Mouse (Mus musculus): ENCODE data around the gene Celf5. TPM values are rescaled to one million over a fixed set of nuclear protein-coding genes. Genes with fewer than 3 reads are reported as not detected.
A peak's percentile ranks its signal among the peaks of the same experiment; 100 is the strongest.

The Celf5 gene
- 0.33 and 0.77 TPM in 2 replicates for polyA plus RNA-seq (2014; fragmentation: Nextera tagmentation; extraction: Ambion mirVana)

DNA sequence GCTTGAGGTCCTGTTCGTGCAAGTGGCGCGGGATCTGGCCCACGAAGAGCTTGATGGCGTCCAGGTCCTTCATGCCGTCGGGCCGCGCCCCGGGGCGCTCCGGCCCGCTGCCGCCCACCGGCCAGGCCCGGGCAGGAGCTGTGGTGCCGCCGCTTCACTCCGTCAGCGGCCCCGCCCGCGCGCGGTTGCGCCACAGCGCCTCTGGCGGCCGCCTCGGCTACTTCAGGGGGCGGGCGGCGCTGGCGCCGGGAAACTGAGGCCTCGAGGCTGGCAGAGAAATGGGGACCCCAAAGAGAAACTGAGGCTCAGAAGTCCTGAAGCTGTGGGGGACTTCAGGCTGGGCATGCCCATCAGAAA is at the start of gene Celf5:
Gene Celf5 (minus strand): TSS at position 177 of the 357 bp plus-strand sequence.
- peak within 1 kb of the TSS; percentile 47; the same call in 1 of the 2 replicates for H3K9ac ChIP-seq (ENCODE audit: low read length)
- H3K4me2 ChIP-seq (ENCODE audit: low read depth, severe bottlenecking): peak within 1 kb of the TSS; percentile 67
- ATAC-seq (ENCODE audit: insufficient number of reproducible peaks, low FRiP score, low TSS enrichment, low read depth) (no peak), DNase-seq (ENCODE audit: low spot score) (peak; percentile 73)
- H3K27ac ChIP-seq (replicated peaks; ENCODE audit: low read depth, low read length): no peak within 1 kb of the TSS
- 0% methylated on average over 33 of the region's 36 CpGs for WGBS
- H3K36me3 ChIP-seq (ENCODE audit: control insufficient read depth, insufficient read depth, low read length): peaks cover 8% of the 10 kb centered on the region
- H3K9me3 ChIP-seq (ENCODE audit: control insufficient read depth, low read length): no peaks in the 10 kb centered on the region
- H3K4me1 ChIP-seq (ENCODE audit: control insufficient read depth, insufficient read depth, low read length): no peaks in the 10 kb centered on the region
- H3K27me3 ChIP-seq (ENCODE audit: control insufficient read depth, insufficient read depth, low read length): peaks cover 21% of the 10 kb centered on the region
- H3K4me3 ChIP-seq (ENCODE audit: low read depth, low read length): peak within 1 kb of the TSS; percentile 28

DNA sequence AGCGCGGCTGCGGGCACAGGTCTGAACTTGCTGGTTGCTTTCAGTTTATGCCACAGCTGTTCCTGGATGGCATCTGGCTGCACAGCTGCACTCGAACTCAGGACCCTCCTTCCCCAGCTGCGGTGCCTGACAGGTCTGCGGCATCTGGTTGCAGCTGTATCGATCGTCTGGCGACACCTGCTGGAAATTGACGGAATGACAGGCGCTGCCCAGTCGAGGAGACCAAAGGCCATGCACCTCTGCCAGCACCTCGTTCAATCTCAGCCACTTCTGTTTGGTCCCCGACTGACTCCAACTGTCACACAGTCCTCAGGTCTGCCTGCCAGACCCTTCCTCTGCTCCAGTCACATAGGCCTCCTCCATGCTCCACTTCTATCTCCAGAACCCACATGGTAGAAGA is 44.3 kb upstream of the Celf5 start:
- Histone ChIP-seq H3K36me3 (ENCODE audit: control insufficient read depth, insufficient read depth, low read length) (peaks cover 10% of the 10 kb centered on the region), H3K27ac (replicated peaks; ENCODE audit: low read depth, low read length) (no peak overlapping the region), H3K4me2 (ENCODE audit: low read depth, severe bottlenecking) (no peak overlapping the region), H3K9ac (ENCODE audit: low read length) (no peak overlapping the region), H3K27me3 (ENCODE audit: control insufficient read depth, insufficient read depth, low read length) (0 out of 2 replicates have a peak, but pooled peaks cover 9% of the 10 kb centered on the region), H3K4me1 (ENCODE audit: control insufficient read depth, insufficient read depth, low read length) (no peaks in the 10 kb centered on the region), H3K4me3 (ENCODE audit: low read depth, low read length) (no peak overlapping the region), H3K9me3 (ENCODE audit: control insufficient read depth, low read length) (no peaks in the 10 kb centered on the region; the same call in 1 of the 2 replicates)
- DNase-seq (ENCODE audit: low spot score) (peak; percentile 91), ATAC-seq (ENCODE audit: insufficient number of reproducible peaks, low FRiP score, low TSS enrichment, low read depth) (no peak)
- 11% methylated on average over 14 of the region's 14 CpGs for WGBS

- Histone ChIP-seq H3K4me3 (ENCODE audit: low read depth, low read length) (no peak overlapping the region), H3K4me2 (ENCODE audit: low read depth, severe bottlenecking) (no peak overlapping the region), H3K27me3 (ENCODE audit: control insufficient read depth, insufficient read depth, low read length) (0 out of 2 replicates have a peak, but pooled peaks cover 9% of the 10 kb centered on the region), H3K36me3 (ENCODE audit: control insufficient read depth, insufficient read depth, low read length) (peaks cover 3% of the 10 kb centered on the region; the same call in 1 of the 2 replicates), H3K27ac (replicated peaks; ENCODE audit: low read depth, low read length) (no peak overlapping the region), H3K9ac (ENCODE audit: low read length) (no peak overlapping the region), H3K4me1 (ENCODE audit: control insufficient read depth, insufficient read depth, low read length) (no peaks in the 10 kb centered on the region), H3K9me3 (ENCODE audit: control insufficient read depth, low read length) (no peaks in the 10 kb centered on the region; the same call in 1 of the 2 replicates)
- ATAC-seq (ENCODE audit: insufficient number of reproducible peaks, low FRiP score, low TSS enrichment, low read depth): no peak
- 56% methylated on average over 12 of the region's 13 CpGs for WGBS
- DNase-seq (ENCODE audit: low spot score): no peak
Observed at GRCm38 (mm10) chr10:81525017-81525694, 42.6 kb upstream of the Celf5 start.

- H3K9me3 ChIP-seq (ENCODE audit: control insufficient read depth, low read length): no peaks in the 10 kb centered on the region; the same call in 1 of the 2 replicates
- no peak within 1 kb of the TSS for H3K4me3 ChIP-seq (ENCODE audit: low read depth, low read length)
- ATAC-seq (ENCODE audit: insufficient number of reproducible peaks, low FRiP score, low TSS enrichment, low read depth): 0 out of 2 replicates have a peak, but pooled peaks have one; percentile 31
- H3K27ac ChIP-seq (replicated peaks; ENCODE audit: low read depth, low read length): no peak within 1 kb of the TSS
- no peaks in the 10 kb centered on the region; the same call in 1 of the 2 replicates for H3K36me3 ChIP-seq (ENCODE audit: control insufficient read depth, insufficient read depth, low read length)
- no peaks in the 10 kb centered on the region for H3K4me1 ChIP-seq (ENCODE audit: control insufficient read depth, insufficient read depth, low read length)
- 13% methylated on average over 8 of the region's 9 CpGs for WGBS
- DNase-seq (ENCODE audit: low spot score): no peak
- 0 out of 2 replicates have a peak, but pooled peaks cover 9% of the 10 kb centered on the region for H3K27me3 ChIP-seq (ENCODE audit: control insufficient read depth, insufficient read depth, low read length)
- 0 out of 2 replicates have a peak within 1 kb of the TSS, but pooled peaks have one; percentile 27 for H3K9ac ChIP-seq (ENCODE audit: low read length)
- H3K4me2 ChIP-seq (ENCODE audit: low read depth, severe bottlenecking): no peak within 1 kb of the TSS
Observed at GRCm38 (mm10) chr10:81524051-81524605, 41.6 kb upstream of the Celf5 start, which contains the start of gene Gna15. Gene Gna15, minus strand, starts transcription at chr10:81524225.

DNA sequence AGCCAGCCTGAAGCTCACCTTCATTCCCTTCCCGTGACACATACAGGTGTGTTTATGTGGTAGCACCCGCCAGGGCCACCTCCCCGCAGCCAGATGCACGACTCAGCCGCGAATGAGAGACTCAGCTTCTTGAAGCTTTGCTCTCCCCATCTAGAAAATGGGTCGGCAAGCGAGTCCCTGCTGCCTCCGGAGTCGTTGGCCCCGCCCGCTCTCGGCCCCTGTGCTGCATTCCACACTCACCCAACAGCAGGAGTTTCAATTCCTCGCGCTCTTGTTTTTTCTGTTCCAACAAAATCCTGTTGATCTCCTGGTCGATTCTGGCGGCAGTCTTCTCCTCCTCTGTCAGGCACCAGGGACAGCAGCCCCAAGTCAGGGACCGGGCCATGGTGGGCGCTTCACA is 41.1 kb upstream of the Celf5 start:
- H3K9ac ChIP-seq (ENCODE audit: low read length): 0 out of 2 replicates have a peak overlapping the region, but pooled peaks have one; percentile 27
- no peak overlapping the region for H3K4me3 ChIP-seq (ENCODE audit: low read depth, low read length)
- no peaks in the 10 kb centered on the region; the same call in 1 of the 2 replicates for H3K9me3 ChIP-seq (ENCODE audit: control insufficient read depth, low read length)
- no peak overlapping the region for H3K27ac ChIP-seq (replicated peaks; ENCODE audit: low read depth, low read length)
- no peak overlapping the region for H3K4me2 ChIP-seq (ENCODE audit: low read depth, severe bottlenecking)
- WGBS: 18% methylated on average over 19 of the region's 19 CpGs
- H3K4me1 ChIP-seq (ENCODE audit: control insufficient read depth, insufficient read depth, low read length): no peaks in the 10 kb centered on the region
- H3K27me3 ChIP-seq (ENCODE audit: control insufficient read depth, insufficient read depth, low read length): 0 out of 2 replicates have a peak, but pooled peaks cover 9% of the 10 kb centered on the region
- ATAC-seq (ENCODE audit: insufficient number of reproducible peaks, low FRiP score, low TSS enrichment, low read depth) (no peak), DNase-seq (ENCODE audit: low spot score) (no peak)
- no peaks in the 10 kb centered on the region for H3K36me3 ChIP-seq (ENCODE audit: control insufficient read depth, insufficient read depth, low read length)

- Histone ChIP-seq H3K36me3 (ENCODE audit: control insufficient read depth, insufficient read depth, low read length) (no peaks in the 10 kb centered on the region), H3K4me1 (ENCODE audit: control insufficient read depth, insufficient read depth, low read length) (no peaks in the 10 kb centered on the region), H3K27me3 (ENCODE audit: control insufficient read depth, insufficient read depth, low read length) (0 out of 2 replicates have a peak, but pooled peaks cover 9% of the 10 kb centered on the region), H3K27ac (replicated peaks; ENCODE audit: low read depth, low read length) (no peak overlapping the region), H3K4me3 (ENCODE audit: low read depth, low read length) (no peak overlapping the region), H3K9me3 (ENCODE audit: control insufficient read depth, low read length) (no peaks in the 10 kb centered on the region; the same call in 1 of the 2 replicates), H3K4me2 (ENCODE audit: low read depth, severe bottlenecking) (no peak overlapping the region), H3K9ac (ENCODE audit: low read length) (no peak overlapping the region)
- DNase-seq (ENCODE audit: low spot score): no peak
- 77% methylated on average over 6 of the region's 6 CpGs for WGBS
- ATAC-seq (ENCODE audit: insufficient number of reproducible peaks, low FRiP score, low TSS enrichment, low read depth): no peak
Observed at GRCm38 (mm10) chr10:81523142-81523541, 40.6 kb upstream of the Celf5 start.

GRCm38 (mm10) chr10:81519978-81520365 is 37.5 kb upstream of the Celf5 start:
- DNase-seq (ENCODE audit: low spot score): no peak
- 0 out of 2 replicates have a peak, but pooled peaks cover 9% of the 10 kb centered on the region for H3K27me3 ChIP-seq (ENCODE audit: control insufficient read depth, insufficient read depth, low read length)
- H3K36me3 ChIP-seq (ENCODE audit: control insufficient read depth, insufficient read depth, low read length): no peaks in the 10 kb centered on the region
- H3K4me1 ChIP-seq (ENCODE audit: control insufficient read depth, insufficient read depth, low read length): no peaks in the 10 kb centered on the region
- H3K27ac ChIP-seq (replicated peaks; ENCODE audit: low read depth, low read length): no peak overlapping the region
- no peak overlapping the region for H3K4me3 ChIP-seq (ENCODE audit: low read depth, low read length)
- ATAC-seq (ENCODE audit: insufficient number of reproducible peaks, low FRiP score, low TSS enrichment, low read depth): no peak
- 81% methylated on average over 3 of the region's 3 CpGs for WGBS
- no peak overlapping the region for H3K9ac ChIP-seq (ENCODE audit: low read length)
- H3K4me2 ChIP-seq (ENCODE audit: low read depth, severe bottlenecking): no peak overlapping the region
- H3K9me3 ChIP-seq (ENCODE audit: control insufficient read depth, low read length): no peaks in the 10 kb centered on the region; the same call in 1 of the 2 replicates

DNA sequence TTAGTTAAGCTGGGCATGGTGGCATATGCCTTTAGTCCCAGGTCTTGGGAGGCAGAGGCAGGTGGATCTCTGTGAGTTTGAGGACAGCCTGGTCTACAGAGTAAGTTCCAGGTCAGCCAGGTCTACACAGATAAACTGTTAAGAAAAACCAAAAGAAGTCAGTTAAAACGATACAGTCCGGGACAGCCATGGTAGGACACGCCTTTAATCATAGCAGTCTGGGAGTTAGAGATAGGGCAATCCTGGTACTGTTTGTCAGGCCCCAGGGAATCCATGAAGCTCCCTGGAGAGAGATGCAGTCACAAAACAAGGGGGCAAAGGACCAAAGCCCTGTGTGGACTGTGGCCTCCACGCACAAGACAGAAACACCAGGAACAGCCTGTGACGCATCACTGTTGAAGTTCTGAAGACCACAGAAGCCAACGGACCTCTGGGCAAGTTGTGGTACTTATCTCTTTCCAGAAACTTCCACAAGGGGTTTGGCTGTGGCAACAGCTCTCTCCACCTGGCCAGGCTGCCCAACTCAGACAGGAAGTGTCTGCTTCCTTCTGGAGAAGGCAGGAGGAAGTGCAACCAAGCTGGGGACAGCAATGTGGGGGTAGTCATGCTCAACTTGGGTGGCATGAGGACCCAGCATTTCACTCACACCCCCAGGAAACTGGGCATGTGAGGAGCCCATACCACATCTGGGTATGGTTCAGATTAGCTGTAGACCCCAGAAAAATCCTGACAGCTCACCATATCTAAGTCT is 36.9 kb upstream of the Celf5 start:
- no peak for DNase-seq (ENCODE audit: low spot score)
- WGBS: 84% methylated on average over 6 of the region's 6 CpGs
- Histone ChIP-seq H3K27me3 (ENCODE audit: control insufficient read depth, insufficient read depth, low read length) (0 out of 2 replicates have a peak, but pooled peaks cover 9% of the 10 kb centered on the region), H3K4me3 (ENCODE audit: low read depth, low read length) (no peak overlapping the region), H3K36me3 (ENCODE audit: control insufficient read depth, insufficient read depth, low read length) (no peaks in the 10 kb centered on the region), H3K9me3 (ENCODE audit: control insufficient read depth, low read length) (no peaks in the 10 kb centered on the region; the same call in 1 of the 2 replicates), H3K4me2 (ENCODE audit: low read depth, severe bottlenecking) (no peak overlapping the region), H3K4me1 (ENCODE audit: control insufficient read depth, insufficient read depth, low read length) (no peaks in the 10 kb centered on the region), H3K9ac (ENCODE audit: low read length) (no peak overlapping the region), H3K27ac (replicated peaks; ENCODE audit: low read depth, low read length) (no peak overlapping the region)
- no peak for ATAC-seq (ENCODE audit: insufficient number of reproducible peaks, low FRiP score, low TSS enrichment, low read depth)
